Mouse (Mus musculus) midbrain, embryonic 12.5 days (tissue): Measurements from ENCODE around the gene P2rx5. TPM values are rescaled to one million over a fixed set of nuclear protein-coding genes. Genes with fewer than 3 reads are reported as not detected.

Experiments used
- ATAC-seq: fragments of 200-750 bp; cut with Nextera tagmentation; 2 replicates; pipeline ENCODE4 v1.8.0; 2017; ENCODE audit warnings: low read depth, moderate TSS enrichment, moderate library complexity; ENCODE audit not compliant: low FRiP score
- H3K27ac ChIP-seq: fragments of 300-500 bp; sonication (generic); replicated peaks from 2 replicates; pipeline ENCODE4 v1.5.1; 2016; ENCODE audit warnings: mild to moderate bottlenecking
- H3K27me3 ChIP-seq: fragments of 300-500 bp; sonication (generic); 2 replicates; pipeline ENCODE4 v1.6.1; 2016; ENCODE audit warnings: mild to moderate bottlenecking
- H3K36me3 ChIP-seq: fragments of 300-500 bp; sonication (generic); 2 replicates; pipeline ENCODE4 v1.6.1; 2016
- H3K4me1 ChIP-seq: fragments of 300-500 bp; sonication (generic); 2 replicates; pipeline ENCODE4 v1.6.1; 2016
- H3K4me2 ChIP-seq: fragments of 300-500 bp; sonication (generic); replicated peaks from 2 replicates; pipeline ENCODE4 v1.6.1; 2016; ENCODE audit warnings: mild to moderate bottlenecking, moderate library complexity
- H3K4me3 ChIP-seq: fragments of 300-500 bp; sonication (generic); 2 replicates; pipeline ENCODE4 v1.5.1; 2016; ENCODE audit warnings: mild to moderate bottlenecking
- H3K9ac ChIP-seq: fragments of 300-500 bp; sonication (generic); replicated peaks from 2 replicates; pipeline ENCODE4 v1.6.1; 2016; ENCODE audit warnings: mild to moderate bottlenecking, moderate library complexity
- H3K9me3 ChIP-seq: fragments of 300-500 bp; sonication (generic); 2 replicates; pipeline ENCODE4 v1.6.1; 2016; ENCODE audit warnings: mild to moderate bottlenecking
- WGBS: fragments of 180-500 bp; shearing (Covaris S2); methylation state at CpG from one replicate; pipeline ENCODE4 v1.1.7; 2016; 5-methylcytosine and 5-hydroxymethylcytosine counted together
- polyA plus RNA-seq: library from polyadenylated mRNA; unstranded; fragments of >200 nt; fragmentation: Nextera tagmentation; extraction: Ambion mirVana; gene quantifications from 2 replicates; pipeline ENCODE4 v1.2.1, GENCODE M21; 2016

The P2rx5 gene
- polyA plus RNA-seq, 1 experiment from 2014 or later: 0.09 TPM

DNA sequence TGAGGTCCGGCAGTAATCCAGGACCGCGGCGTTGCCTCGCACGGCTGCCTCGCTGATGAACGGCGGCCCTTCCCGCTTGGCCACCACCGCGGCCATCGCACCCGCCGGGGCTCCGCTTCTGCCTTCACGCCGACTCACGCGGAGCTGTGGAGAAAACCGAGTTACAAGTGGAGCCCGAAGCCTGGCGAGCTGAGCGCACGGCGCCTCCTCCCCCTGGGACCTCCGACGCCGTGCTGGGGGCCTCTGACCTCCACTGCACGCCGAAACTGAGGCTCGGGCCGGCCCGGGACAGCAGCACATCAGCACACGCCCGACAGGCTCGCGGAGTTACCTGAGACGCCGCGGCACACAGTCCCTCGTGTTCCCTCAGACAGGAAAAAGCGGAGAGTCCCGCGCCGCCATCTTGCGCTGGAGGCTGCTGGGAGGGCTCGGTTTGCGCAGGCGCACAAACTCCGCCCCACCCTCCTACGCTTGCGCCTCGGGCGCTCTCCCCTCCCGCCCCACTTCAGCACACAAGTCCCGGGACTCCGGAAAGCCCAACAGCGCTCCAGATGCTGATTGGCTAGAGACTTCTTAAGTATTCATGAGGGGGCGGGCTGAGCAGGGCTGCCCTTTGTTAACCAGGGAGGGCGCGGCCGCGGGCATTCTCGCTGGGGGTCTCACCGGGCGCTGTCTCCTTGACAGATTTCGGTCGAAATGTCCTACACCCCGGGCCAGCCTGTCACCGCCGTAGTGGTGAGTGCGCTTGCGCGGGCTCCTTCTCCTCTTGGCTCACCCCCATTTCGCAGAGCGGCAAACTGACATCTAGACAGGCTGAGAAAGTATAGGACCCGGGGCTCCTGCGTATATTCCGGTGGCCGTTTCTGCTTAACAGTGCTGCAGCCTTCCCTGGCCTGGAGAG lies 16.6 kb downstream of the P2rx5 start, which contains the start of the genes Emc6 and Tax1bp3:
TSS of gene Emc6 (minus strand) at position 430 of the 901 bp plus-strand sequence.
TSS of gene Tax1bp3 (plus strand) at position 476 of the 901 bp plus-strand sequence.
- H3K27ac ChIP-seq: peak within 1 kb of the TSS; percentile 86
- no peaks in the 10 kb centered on the region for H3K27me3 ChIP-seq
- peak within 1 kb of the TSS; percentile 70 for H3K4me2 ChIP-seq
- H3K9me3 ChIP-seq: no peaks in the 10 kb centered on the region
- peak within 1 kb of the TSS; percentile 84 for H3K9ac ChIP-seq
- peak within 1 kb of the TSS; percentile 93 for H3K4me3 ChIP-seq
- peaks cover 32% of the 10 kb centered on the region for H3K4me1 ChIP-seq
- WGBS: under 1% methylated on average over 81 of the region's 81 CpGs
- H3K36me3 ChIP-seq: peaks cover 27% of the 10 kb centered on the region
- ATAC-seq: peak; percentile 98

- H3K27ac ChIP-seq: peak overlapping the region; percentile 86
- peak overlapping the region; percentile 69 for H3K4me2 ChIP-seq
- no peaks in the 10 kb centered on the region for H3K27me3 ChIP-seq
- peak overlapping the region; percentile 93 for H3K4me3 ChIP-seq
- peaks cover 21% of the 10 kb centered on the region; the same call in 1 of the 2 replicates for H3K36me3 ChIP-seq
- ATAC-seq: no peak; the same call in 1 of the 2 replicates
- peak overlapping the region; percentile 82 for H3K9ac ChIP-seq
- H3K9me3 ChIP-seq: no peaks in the 10 kb centered on the region
- peaks cover 32% of the 10 kb centered on the region for H3K4me1 ChIP-seq
- under 1% methylated on average over 28 of the region's 28 CpGs for WGBS
These were observed 17.3 kb downstream of the P2rx5 start for GRCm38 (mm10) chr11:73177509-73177875.

GRCm38 (mm10) chr11:73177895-73178294 lies 17.7 kb downstream of the P2rx5 start:
- no peak for ATAC-seq
- H3K9me3 ChIP-seq: no peaks in the 10 kb centered on the region
- 0% methylated on average over 2 of the region's 2 CpGs for whole genome bisulfite sequencing

DNA sequence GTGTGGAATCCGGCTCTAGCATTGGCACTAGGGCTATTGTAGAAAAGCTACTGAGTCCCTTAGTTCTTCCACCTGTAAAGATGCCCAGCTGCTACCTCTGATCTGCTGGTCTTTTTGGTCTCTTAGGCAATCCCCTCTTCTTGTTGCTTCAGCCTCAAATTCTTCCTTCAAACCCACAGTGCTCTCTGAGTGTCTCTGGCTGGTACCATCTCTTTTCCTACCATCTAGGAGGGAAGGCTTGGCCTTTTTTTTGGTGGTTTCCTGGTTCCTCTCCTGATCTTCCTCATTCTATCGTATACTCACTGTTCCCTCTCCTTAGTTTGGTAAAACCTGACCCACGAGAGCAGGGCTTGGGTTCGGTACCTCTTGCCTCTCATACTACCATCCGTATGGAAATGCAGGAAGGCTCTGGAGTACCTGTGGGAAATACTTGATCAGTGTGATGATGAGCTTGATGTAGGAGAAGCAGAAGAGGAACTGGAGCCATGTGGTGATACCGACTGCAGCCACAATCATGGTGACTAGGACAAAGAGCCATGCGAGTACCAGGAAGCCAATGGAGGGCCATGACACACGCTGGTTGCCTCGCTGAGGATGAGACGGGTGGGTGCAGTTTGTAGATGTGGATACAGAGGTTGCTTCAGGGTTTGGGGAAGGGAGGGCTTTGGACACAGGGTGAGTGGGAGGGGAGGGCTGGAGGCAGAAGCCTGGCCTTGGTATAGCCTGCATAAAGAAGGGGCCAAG lies 25.8 kb downstream of the P2rx5 start:
- Histone ChIP-seq H3K27ac (no peak overlapping the region), H3K9me3 (no peaks in the 10 kb centered on the region), H3K4me2 (no peak overlapping the region), H3K36me3 (peaks cover 70% of the 10 kb centered on the region), H3K4me3 (no peak overlapping the region), H3K4me1 (no peaks in the 10 kb centered on the region), H3K27me3 (no peaks in the 10 kb centered on the region), H3K9ac (no peak overlapping the region)
- no peak for ATAC-seq
- 91% methylated on average over 10 of the region's 10 CpGs for WGBS

More at GRCm38 (mm10) chr11:73177895-73178294, 17.7 kb downstream of the P2rx5 start:
- Histone ChIP-seq H3K27ac (peak overlapping the region; percentile 86), H3K9ac (peak overlapping the region; percentile 82), H3K36me3 (0 out of 2 replicates have a peak, but pooled peaks cover 17% of the 10 kb centered on the region), H3K4me3 (peak overlapping the region; percentile 93), H3K27me3 (no peaks in the 10 kb centered on the region), H3K4me2 (peak overlapping the region; percentile 69), H3K4me1 (peaks cover 32% of the 10 kb centered on the region)

DNA sequence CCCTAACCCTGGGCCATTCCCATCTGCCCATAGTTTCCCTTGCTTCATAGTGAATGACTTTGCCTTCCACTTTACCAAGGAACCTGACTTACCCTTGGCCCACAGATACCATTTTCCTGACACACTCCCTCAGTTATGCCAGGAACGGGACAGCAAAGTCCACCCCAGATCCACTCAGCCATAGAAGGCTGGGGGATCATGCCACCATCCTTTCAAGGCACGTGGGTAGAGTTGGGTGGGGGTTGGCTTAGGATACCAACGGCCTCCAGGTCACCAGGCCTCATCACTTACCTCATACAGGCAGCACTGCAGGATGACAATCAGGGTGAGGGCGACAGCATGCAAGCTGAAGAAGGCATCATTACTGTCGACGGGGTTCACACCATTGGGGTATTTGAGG lies 27.0 kb downstream of the P2rx5 start:
- H3K36me3 ChIP-seq: peaks cover 72% of the 10 kb centered on the region
- no peaks in the 10 kb centered on the region for H3K27me3 ChIP-seq
- H3K4me3 ChIP-seq: no peak overlapping the region
- no peaks in the 10 kb centered on the region for H3K4me1 ChIP-seq
- no peak overlapping the region for H3K27ac ChIP-seq
- WGBS: 88% methylated on average over 6 of the region's 6 CpGs
- H3K9me3 ChIP-seq: no peaks in the 10 kb centered on the region
- no peak for ATAC-seq
- no peak overlapping the region for H3K9ac ChIP-seq
- H3K4me2 ChIP-seq: no peak overlapping the region

DNA sequence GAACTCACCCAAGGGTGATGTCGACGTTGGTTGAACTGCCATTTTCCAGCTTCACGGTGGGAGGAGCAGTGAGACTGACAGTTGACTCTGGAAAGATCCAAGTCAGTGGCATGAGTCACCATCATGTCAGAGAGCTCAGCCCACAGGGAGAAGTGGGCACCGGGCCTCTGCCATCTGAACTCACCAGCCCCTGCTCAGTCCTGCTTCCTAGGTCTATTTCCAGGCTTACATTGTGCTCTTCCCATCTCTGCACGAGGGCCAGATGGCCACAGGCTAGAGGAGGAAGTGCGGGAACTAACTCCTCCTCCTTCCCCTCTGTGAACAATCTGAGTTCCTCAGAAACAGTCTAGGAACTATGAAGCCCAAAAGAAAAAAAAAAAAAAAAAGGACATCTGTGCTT lies 32.8 kb downstream of the P2rx5 start:
- Histone ChIP-seq H3K27ac (no peak overlapping the region), H3K9ac (no peak overlapping the region), H3K27me3 (no peaks in the 10 kb centered on the region), H3K4me3 (no peak overlapping the region), H3K9me3 (no peaks in the 10 kb centered on the region), H3K4me2 (no peak overlapping the region), H3K4me1 (peaks cover 3% of the 10 kb centered on the region; the same call in 1 of the 2 replicates), H3K36me3 (peaks cover 35% of the 10 kb centered on the region)
- WGBS: 80% methylated on average over 6 of the region's 6 CpGs
- no peak for ATAC-seq

DNA sequence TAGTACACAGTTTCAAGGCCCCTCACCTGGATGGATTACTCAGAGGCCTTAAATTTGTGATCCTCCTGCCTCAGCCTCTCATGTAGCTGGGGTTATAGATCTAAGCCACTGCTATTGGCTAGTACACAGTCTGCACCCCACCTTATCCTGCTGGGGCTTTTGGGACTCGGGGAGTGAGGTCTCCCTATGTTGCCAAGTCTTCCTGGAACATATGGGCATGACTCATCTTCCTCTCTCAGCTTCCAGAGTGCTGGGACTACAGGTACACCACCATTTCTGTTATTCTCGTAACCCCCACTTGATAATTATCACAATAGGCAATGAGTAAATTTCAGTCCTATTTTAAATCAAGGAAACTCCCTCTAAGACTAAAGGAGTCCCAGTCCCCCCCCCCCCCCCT lies 34.2 kb downstream of the P2rx5 start:
- H3K9ac ChIP-seq: no peak overlapping the region
- H3K36me3 ChIP-seq: peaks cover 23% of the 10 kb centered on the region
- no peak overlapping the region for H3K27ac ChIP-seq
- no peak for ATAC-seq
- no peaks in the 10 kb centered on the region for H3K9me3 ChIP-seq
- H3K4me3 ChIP-seq: no peak overlapping the region
- H3K27me3 ChIP-seq: no peaks in the 10 kb centered on the region
- WGBS: 78% methylated on average over 2 of the region's 2 CpGs
- no peak overlapping the region for H3K4me2 ChIP-seq
- H3K4me1 ChIP-seq: peaks cover 9% of the 10 kb centered on the region; the same call in 1 of the 2 replicates

GRCm38 (mm10) chr11:73198190-73198589 lies 38.0 kb downstream of the P2rx5 start:
- WGBS: 0% methylated on average over 1 of the region's 1 CpGs
- H3K36me3 ChIP-seq: peaks cover 4% of the 10 kb centered on the region
- ATAC-seq: no peak
- peak overlapping the region; percentile 72 for H3K9ac ChIP-seq
- H3K4me2 ChIP-seq: peak overlapping the region; percentile 90
- H3K27me3 ChIP-seq: peaks cover 7% of the 10 kb centered on the region; the same call in 1 of the 2 replicates
- H3K4me3 ChIP-seq: peak overlapping the region; percentile 62
- no peaks in the 10 kb centered on the region for H3K9me3 ChIP-seq
- H3K27ac ChIP-seq: no peak overlapping the region
- H3K4me1 ChIP-seq: peaks cover 13% of the 10 kb centered on the region

DNA sequence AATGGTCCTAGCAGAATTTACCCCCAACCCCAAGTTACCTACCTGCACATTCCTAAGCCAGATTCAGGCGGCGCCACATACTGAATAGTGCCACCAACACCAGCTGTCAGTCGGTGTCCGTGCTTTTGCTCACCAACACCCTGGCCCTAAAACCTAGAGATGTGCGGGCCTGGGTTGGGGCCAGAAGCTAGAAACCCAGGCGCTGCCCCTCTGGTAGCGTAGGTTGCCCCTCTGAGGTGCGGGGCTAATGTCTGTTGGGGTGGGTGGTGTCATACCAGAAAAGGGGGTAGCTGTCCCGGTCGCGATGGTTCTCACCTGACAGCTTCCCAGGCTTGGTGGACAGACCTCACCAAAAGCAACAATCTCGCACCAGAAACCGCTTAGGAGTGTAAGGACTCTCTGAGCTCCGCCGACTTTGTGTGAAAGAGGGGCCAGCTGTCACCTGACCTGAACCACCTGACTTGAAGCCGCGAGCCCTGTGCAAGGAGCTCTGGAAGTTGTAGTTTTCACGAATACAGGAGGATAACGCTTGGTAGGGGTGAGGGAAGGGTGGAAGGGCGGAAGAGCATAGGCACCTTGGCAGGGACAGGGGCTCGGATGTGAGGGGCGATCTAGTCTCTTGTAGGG lies 38.5 kb downstream of the P2rx5 start, which contains the start of gene Ctns:
TSS of gene Ctns (minus strand) at position 440 of the 627 bp plus-strand sequence.
- H3K4me2 ChIP-seq: peak within 1 kb of the TSS; percentile 90
- ATAC-seq: peak; percentile 95
- H3K27me3 ChIP-seq: peaks cover 7% of the 10 kb centered on the region; the same call in 1 of the 2 replicates
- H3K9ac ChIP-seq: peak within 1 kb of the TSS; percentile 72
- no peak within 1 kb of the TSS for H3K27ac ChIP-seq
- 2% methylated on average over 22 of the region's 22 CpGs for WGBS
- H3K4me1 ChIP-seq: peaks cover 13% of the 10 kb centered on the region
- H3K9me3 ChIP-seq: no peaks in the 10 kb centered on the region
- peak within 1 kb of the TSS; percentile 62 for H3K4me3 ChIP-seq
- peaks cover 4% of the 10 kb centered on the region for H3K36me3 ChIP-seq

DNA sequence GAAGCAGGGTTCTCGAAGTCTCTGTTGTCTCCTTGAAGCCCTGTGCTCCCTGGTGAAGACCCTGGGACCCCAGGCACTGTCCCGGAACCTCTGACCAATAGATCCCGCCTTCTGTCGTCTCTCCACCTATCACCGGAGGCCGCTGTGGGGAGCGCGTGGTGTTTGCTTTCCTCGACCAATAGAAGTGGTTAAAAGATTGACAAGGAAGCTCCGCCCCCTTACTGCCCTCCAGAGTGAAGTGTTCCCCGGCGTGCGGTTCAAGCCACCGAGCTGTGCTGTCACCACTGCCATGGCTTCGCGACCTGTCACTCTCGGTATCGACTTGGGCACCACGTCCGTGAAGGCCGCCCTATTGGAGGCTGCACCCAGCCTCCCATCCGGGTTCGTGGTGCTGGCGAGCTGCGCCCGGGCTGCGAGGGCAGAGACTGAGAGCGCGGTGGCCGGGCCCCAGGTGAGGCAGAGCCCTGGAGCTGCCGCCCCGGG lies 39.0 kb downstream of the P2rx5 start, which contains the start of gene Shpk:
TSS of gene Shpk (plus strand) at position 231 of the 483 bp plus-strand sequence.
- Histone ChIP-seq H3K4me3 (peak within 1 kb of the TSS; percentile 62), H3K4me1 (peaks cover 13% of the 10 kb centered on the region), H3K27ac (no peak within 1 kb of the TSS), H3K36me3 (peaks cover 4% of the 10 kb centered on the region), H3K4me2 (peak within 1 kb of the TSS; percentile 90), H3K9ac (peak within 1 kb of the TSS; percentile 72), H3K27me3 (peaks cover 7% of the 10 kb centered on the region; the same call in 1 of the 2 replicates), H3K9me3 (no peaks in the 10 kb centered on the region)
- under 1% methylated on average over 28 of the region's 32 CpGs for WGBS
- peak; percentile 98 for ATAC-seq

DNA sequence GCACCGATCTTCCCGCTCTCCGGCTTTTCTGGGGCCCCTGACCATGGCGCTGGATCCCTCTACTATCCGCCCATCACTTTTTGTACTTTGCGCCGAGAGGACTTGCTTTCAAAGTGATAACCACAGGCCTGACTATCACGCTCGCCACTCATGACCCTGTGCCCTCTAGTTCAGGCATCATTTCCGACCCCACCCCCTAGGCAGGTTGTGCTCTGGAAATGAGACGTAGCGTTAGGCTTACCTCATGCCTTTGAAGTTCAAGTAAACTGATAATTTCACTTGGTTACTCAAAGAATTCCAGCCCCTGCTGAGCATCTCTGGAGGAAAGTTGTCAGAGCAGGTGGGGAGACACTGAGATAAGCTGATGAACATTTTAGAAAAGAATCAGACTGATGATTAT lies 39.7 kb downstream of the P2rx5 start:
- no peak for ATAC-seq
- Histone ChIP-seq H3K9me3 (no peaks in the 10 kb centered on the region), H3K4me3 (peak overlapping the region; percentile 62), H3K9ac (peak overlapping the region; percentile 72; the same call in 1 of the 2 replicates), H3K4me1 (peaks cover 13% of the 10 kb centered on the region), H3K36me3 (peaks cover 4% of the 10 kb centered on the region), H3K27ac (no peak overlapping the region), H3K27me3 (peaks cover 7% of the 10 kb centered on the region; the same call in 1 of the 2 replicates), H3K4me2 (peak overlapping the region; percentile 90)
- 7% methylated on average over 12 of the region's 12 CpGs for WGBS
